Mouse (Mus musculus) bone marrow macrophage, adult 2 months (primary cell): ENCODE measurements at regions not wholly inside any gene's neighbourhood (a gene's known extent, or its start where the extent isn't known, plus 50 kb on each side); places are given as distances from the start of the nearest gene placed in this dataset.

ENCODE experiments used
- CTCF ChIP-seq: IDR thresholded peaks from 2 replicates; pipeline ENCODE4 v1.5.1; 2012; ENCODE audit warnings: low read depth, mild to moderate bottlenecking, low read length, moderate library complexity
- POLR2A ChIP-seq: IDR thresholded peaks from 2 replicates; pipeline ENCODE4 v1.6.1; 2012; ENCODE audit warnings: mild to moderate bottlenecking, low read depth, low read length, borderline replicate concordance

GRCm38 (mm10) chr13:113435117-113435516, 142.2 kb downstream of the BC067074 start:
- TF ChIP-seq CTCF = no peak
- TF ChIP-seq POLR2A = no peak
